Comparison of ENCODE assay signal across 21 mouse cellular contexts in the genomic region with DNA sequence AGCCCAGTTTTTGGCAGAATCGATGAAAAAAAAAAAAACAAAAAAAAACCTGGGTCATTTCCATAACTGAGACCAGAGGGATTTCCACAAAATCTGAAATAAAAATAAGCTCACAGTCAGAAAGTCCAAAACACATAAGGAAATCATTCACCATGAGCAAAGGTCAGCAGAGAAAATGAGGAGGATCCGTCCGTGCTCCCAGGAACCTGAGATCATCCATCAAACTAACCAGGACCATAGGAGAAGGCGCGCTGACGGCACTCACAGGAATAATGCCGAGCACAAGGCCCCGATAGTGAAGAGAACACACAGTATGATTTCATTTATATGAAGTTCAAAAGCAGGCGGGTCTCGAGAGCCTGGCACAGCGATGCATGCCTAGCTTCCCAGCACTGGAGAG. TPM values are rescaled to one million over a fixed set of nuclear protein-coding genes. Genes with fewer than 3 reads are reported as not detected.
DNase-seq lines count a peak whose midpoint lies in the region; TF ChIP-seq lines count a peak whose summit lies in the region.
"Had no signal": no experiment of that assay in that cellular context is flagged by ENCODE, and none has a peak within 500 bp of the region (broad histone marks: within the 10 kb centered on the region; RNA-seq: fewer than 3 reads in every experiment).

No protein-coding gene starts in this region.

- WGBS in lung, adult 2 months: 88% methylated on average over 11 of the region's 11 CpGs

- H3K4me1 ChIP-seq in E14TG2a.4 (replicated peaks; ENCODE audit: low read depth, low read length): peaks cover 38% of the 10 kb centered on the region
- peaks cover 7% of the 10 kb centered on the region for H3K4me1 ChIP-seq in lung, adult 2 months (ENCODE audit: control insufficient read depth, insufficient read depth, low read length)
- H3K4me1 ChIP-seq: liver, embryonic 15.5 days had no signal

- TF ChIP-seq POLR2A in lung, adult 2 months (IDR thresholded peaks at IDR 0.05; ENCODE audit: borderline replicate concordance, extremely low read depth, low read depth, low read length): no peak

- H3K27me3 ChIP-seq in E14TG2a.4 (ENCODE audit: insufficient read depth, low read length): peaks cover 18% of the 10 kb centered on the region

- TF ChIP-seq CTCF in E14TG2a.4 (conservative IDR thresholded peaks at IDR 0.05; ENCODE audit: low read length): no peak
- TF ChIP-seq CTCF in lung, adult 2 months (IDR thresholded peaks at IDR 0.05; ENCODE audit: insufficient read depth, low read length): no peak

- peaks cover 95% of the 10 kb centered on the region for H3K36me3 ChIP-seq in E14TG2a.4 (ENCODE audit: insufficient read depth, low read length)
- H3K36me3 ChIP-seq: G1E; heart, embryonic 10.5 days; liver, embryonic 15.5 days had no signal

- H3K9me3 ChIP-seq in E14TG2a.4 (ENCODE audit: low read length): no peaks in the 10 kb centered on the region
- H3K9me3 ChIP-seq: forebrain, embryonic 10.5 days; G1E; heart, embryonic 10.5 days; liver, embryonic 15.5 days; midbrain, embryonic 10.5 days had no signal

- peak; percentile 37 for DNase-seq in kidney, adult 11 months
- DNase-seq in kidney, postnatal 25 days: no peak
- DNase-seq in embryo, embryonic 9.5 days (ENCODE audit: extremely low spot score): peak; percentile 15
- DNase-seq in kidney, postnatal 14 days: peak; percentile 40
- DNase-seq in lung, adult 2 months: no peak
- DNase-seq in cerebellum, postnatal 14 days: no peak
- no peak for DNase-seq in cerebellum, adult 9-10 months
- DNase-seq: adrenal gland, adult 8-10 months; cerebellum, adult 18-20 months; gastrocnemius, postnatal 10 days; heart, postnatal 4 days; liver; right cerebral cortex, postnatal 4 days; thymus, adult 2 months had no signal

- 0 out of 2 replicates have a peak overlapping the region, but pooled peaks have one; percentile 13 for H3K4me3 ChIP-seq in E14TG2a.4 (replicated peaks; ENCODE audit: low read length)
- no peak overlapping the region for H3K4me3 ChIP-seq in lung, adult 2 months (replicated peaks; ENCODE audit: extremely low read depth, low read depth, low read length)
- H3K4me3 ChIP-seq: forebrain, embryonic 10.5 days; heart, embryonic 10.5 days; left cerebral cortex, adult 2 months; liver, embryonic 15.5 days; midbrain, embryonic 10.5 days had no signal

RNA-seq across cellular contexts. Expression of a gene that starts 29.0 kb away (rescaled TPM):
- polyA plus RNA-seq in lung, adult 2 months (2012; rRNA removed): 58.8 and 65.7 TPM in 2 replicates
- polyA plus RNA-seq: G1E had no signal

Comparison
In these comparisons a context has a peak if more than half of its experiments do, and no peak if none do; other contexts are left out.
1. DNase-seq: peak in kidney, adult 11 months (single experiment), embryo, embryonic 9.5 days (single experiment) and kidney, postnatal 14 days (single experiment); none in kidney, postnatal 25 days (0 of 2), lung, adult 2 months (single experiment), cerebellum, postnatal 14 days (0 of 2) and cerebellum, adult 9-10 months (single experiment).